Mouse (Mus musculus) thymus, adult 2 months (tissue): ENCODE measurements around the gene Gfra1.

ENCODE experiments used
- CTCF ChIP-seq: fragments of 200-500 bp; IDR thresholded peaks from 2 replicates; pipeline ENCODE4 v1.5.1; 2012; ENCODE audit warnings: mild to moderate bottlenecking, control low read depth, low read length, moderate library complexity, borderline replicate concordance; ENCODE audit not compliant: control insufficient read depth, poor library complexity, insufficient read depth; ENCODE audit errors: extremely low read depth
- POLR2A ChIP-seq: fragments of 200-500 bp; IDR thresholded peaks from 2 replicates; pipeline ENCODE4 v1.6.1; 2012; ENCODE audit warnings: mild to moderate bottlenecking, low read length, control low read depth, moderate library complexity; ENCODE audit not compliant: control insufficient read depth, poor library complexity, insufficient read depth; ENCODE audit errors: extremely low read depth

DNA sequence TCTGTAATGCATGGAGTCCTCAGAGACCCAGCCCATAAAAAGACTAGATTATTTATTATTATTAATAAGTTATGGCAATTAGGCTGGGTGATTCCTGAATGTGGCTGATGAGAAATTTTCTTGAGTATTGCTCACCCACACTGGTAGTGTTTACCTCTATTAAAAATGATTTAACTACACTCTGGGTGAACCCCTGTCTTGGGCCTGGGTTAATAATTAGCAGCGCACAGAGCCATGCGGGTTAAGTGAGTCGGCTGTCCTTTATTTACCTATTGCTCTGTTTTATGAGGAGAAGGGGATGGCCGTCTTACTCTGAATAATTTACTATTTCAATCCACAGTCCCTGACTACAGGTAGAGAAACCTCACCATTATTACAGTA is 59.1 kb downstream of the Gfra1 start:
- TF ChIP-seq CTCF = no peak
- TF ChIP-seq POLR2A = no peak
